ENCODE assay signal across 10 mouse cellular contexts in the genomic region with DNA sequence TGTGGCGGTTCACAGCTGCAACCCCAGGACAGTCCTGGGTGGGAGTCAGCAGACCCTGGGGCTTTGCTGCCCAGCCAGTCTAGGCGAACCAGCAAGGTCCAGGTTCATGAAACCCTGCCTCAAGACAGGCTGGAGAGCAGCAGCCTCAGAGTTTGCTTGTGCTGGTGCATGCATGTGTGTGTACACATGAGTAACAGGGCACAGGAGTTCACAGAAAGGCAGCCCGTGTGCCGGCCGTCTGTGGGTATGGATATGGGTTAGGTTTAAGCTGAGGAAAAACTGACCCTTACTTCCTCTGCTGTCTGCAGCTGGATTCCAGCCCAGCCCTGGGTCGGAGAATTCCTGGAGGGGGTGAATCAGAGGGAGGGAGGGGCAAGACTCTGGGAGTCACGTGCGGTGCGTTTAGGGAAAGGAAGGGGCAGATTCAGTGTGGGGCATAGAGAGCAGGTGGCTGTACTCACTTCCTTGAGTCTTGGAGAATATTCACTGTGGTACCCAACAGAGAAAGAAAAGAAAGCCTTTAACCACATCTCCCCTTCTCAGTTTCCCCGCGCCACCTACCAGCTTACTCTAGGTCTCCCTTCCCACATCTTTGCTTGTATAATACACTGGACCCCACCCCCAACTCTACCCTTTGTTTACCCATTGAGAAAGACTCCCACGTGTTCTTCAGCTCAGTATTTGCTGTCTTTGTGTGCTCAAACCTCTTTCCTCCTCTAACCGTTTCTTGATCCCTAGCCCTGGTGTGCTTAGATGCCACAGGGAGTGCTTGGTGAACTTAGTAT. TPM values are rescaled to one million over a fixed set of nuclear protein-coding genes. Genes with fewer than 3 reads are reported as not detected.
DNase-seq lines count a peak whose midpoint lies in the region; ATAC-seq and TF ChIP-seq lines count a peak whose summit lies in the region.
"Had no signal": no experiment of that assay in that cellular context is flagged by ENCODE, and none has a peak within 500 bp of the region (broad histone marks: within the 10 kb centered on the region; RNA-seq: fewer than 3 reads in every experiment).

No protein-coding gene starts in this region.

- peak; percentile 96 for DNase-seq in heart, adult 11 months
- no peak for DNase-seq in heart, postnatal 25 days (ENCODE audit: low spot score)
- peak; percentile 80 for DNase-seq in kidney, adult 11 months
- DNase-seq in spleen, postnatal 36 days (ENCODE audit: low spot score in 2 of 2), result no peak
- no peak for DNase-seq in cerebellum, adult 2 months

- H3K4me3 ChIP-seq in bone marrow, adult 2 months (replicated peaks; ENCODE audit: control insufficient read depth, low read depth, low read length), result no peak overlapping the region
- H3K4me3 ChIP-seq in lung, embryonic 15.5 days, result 0 out of 2 replicates have a peak overlapping the region, but pooled peaks have one; percentile 5
- H3K4me3 ChIP-seq in cerebellum, adult 2 months (replicated peaks; ENCODE audit: insufficient read depth, low read depth, low read length), result no peak overlapping the region
- H3K4me3 ChIP-seq: heart, adult 2 months had no signal

- 0 out of 2 replicates have a peak overlapping the region, but pooled peaks have one; percentile 20 for H3K27ac ChIP-seq in bone marrow, adult 2 months (ENCODE audit: control insufficient read depth, insufficient read depth, low read depth, low read length, poor library complexity)
- peak overlapping the region; percentile 96 for H3K27ac ChIP-seq in lung, embryonic 15.5 days
- no peak overlapping the region for H3K27ac ChIP-seq in cerebellum, adult 2 months (ENCODE audit: insufficient read depth, low read length)
- H3K27ac ChIP-seq: heart, adult 2 months had no signal

- ATAC-seq in lung, embryonic 15.5 days (ENCODE audit: borderline replicate concordance, extremely low read depth, low FRiP score, low TSS enrichment), result 0 out of 2 replicates have a peak, but pooled peaks have one; percentile 19
- no peak for ATAC-seq in cerebellum, adult (ENCODE audit: insufficient number of reproducible peaks, low FRiP score, low TSS enrichment)

- no peak for TF ChIP-seq POLR2A in bone marrow, adult 2 months (IDR thresholded peaks at IDR 0.05; ENCODE audit: borderline replicate concordance, control insufficient read depth, low read depth, low read length)
- TF ChIP-seq POLR2A in cerebellum, adult 2 months (IDR thresholded peaks at IDR 0.05; ENCODE audit: borderline replicate concordance, insufficient read depth, low read length), result no peak

- no peak for TF ChIP-seq CTCF in bone marrow, adult 2 months (IDR thresholded peaks at IDR 0.05; ENCODE audit: control insufficient read depth, insufficient read depth, low read length)
- no peak for TF ChIP-seq CTCF in cerebellum, adult 2 months (IDR thresholded peaks at IDR 0.05; ENCODE audit: borderline replicate concordance, insufficient read depth, low read depth, low read length)

- H3K4me1 ChIP-seq in bone marrow, adult 2 months (ENCODE audit: control insufficient read depth, insufficient read depth, low read length), result no peaks in the 10 kb centered on the region
- peaks cover 62% of the 10 kb centered on the region for H3K4me1 ChIP-seq in lung, embryonic 15.5 days
- no peaks in the 10 kb centered on the region for H3K4me1 ChIP-seq in cerebellum, adult 2 months (ENCODE audit: control insufficient read depth, insufficient read depth, low read length)

- peaks cover 20% of the 10 kb centered on the region for H3K27me3 ChIP-seq in lung, embryonic 15.5 days
- no peaks in the 10 kb centered on the region for H3K27me3 ChIP-seq in cerebellum, adult 2 months (ENCODE audit: control insufficient read depth, insufficient read depth, low read length)

- 50% methylated on average over 13 of the region's 13 CpGs for WGBS in bone marrow, adult 2 months
- WGBS in lung, embryonic 15.5 days, result 21% methylated on average over 13 of the region's 13 CpGs
- 46% methylated on average over 13 of the region's 13 CpGs for WGBS in cerebellum, adult 2 months

- no peaks in the 10 kb centered on the region for H3K9me3 ChIP-seq in lung, embryonic 15.5 days
- H3K9me3 ChIP-seq: G1E had no signal

- peaks cover 5% of the 10 kb centered on the region; the same call in 1 of the 2 replicates for H3K36me3 ChIP-seq in lung, embryonic 15.5 days

- peak overlapping the region; percentile 31 for H3K4me2 ChIP-seq in lung, embryonic 15.5 days

- H3K9ac ChIP-seq in lung, embryonic 15.5 days, result peak overlapping the region; percentile 14; the same call in 1 of the 2 replicates

- intact Hi-C loops in heart, postnatal 25 days (cut with DNase I), result loop anchor here (5.0 kb wide), 1 partner anchor 134 kb away; no protein-coding TSS in a partner anchor

RNA-seq across cellular contexts. Expression of a gene that starts 1.6 kb away (rescaled TPM):
- not detected for total RNA-seq in heart, postnatal 25 days (2021)
- polyA plus RNA-seq in bone marrow, adult 2 months (2011; ENCODE audit: insufficient read depth, insufficient read length, low replicate concordance, missing spikeins), result 1.8 TPM in 1 of 2 replicates, not detected in the other
- polyA plus RNA-seq in lung, embryonic 15.5 days (2015; fragmentation: Nextera tagmentation; extraction: Ambion mirVana), result 80.0 and 84.5 TPM in 2 replicates
- 0.06 and 0.08 TPM in 2 replicates for polyA plus RNA-seq in cerebellum, adult 2 months (2012; rRNA removed)
- total RNA-seq: heart, adult 2 months had no signal
- polyA plus RNA-seq: G1E had no signal

RNA-seq across cellular contexts. Expression of a gene that starts 15.0 kb away (rescaled TPM):
- total RNA-seq in heart, postnatal 25 days (2021), result 1 to 10 TPM; 7.5 to 8.1 TPM
- polyA plus RNA-seq in bone marrow, adult 2 months (2011; ENCODE audit: insufficient read depth, insufficient read length, low replicate concordance, missing spikeins), result 1.3 and 4.3 TPM in 2 replicates
- polyA plus RNA-seq in lung, embryonic 15.5 days (2015; fragmentation: Nextera tagmentation; extraction: Ambion mirVana), result 11.8 and 13.1 TPM in 2 replicates
- polyA plus RNA-seq in cerebellum, adult 2 months (2012; rRNA removed), result 15.9 and 18.9 TPM in 2 replicates

RNA-seq across cellular contexts. Expression of a gene that starts 19.2 kb away (rescaled TPM):
- 10 to 100 TPM; 12.3 to 13.5 TPM for total RNA-seq in heart, postnatal 25 days (2021)
- polyA plus RNA-seq in bone marrow, adult 2 months (2011; ENCODE audit: insufficient read depth, insufficient read length, low replicate concordance, missing spikeins), result 14.5 and 15.7 TPM in 2 replicates
- polyA plus RNA-seq in lung, embryonic 15.5 days (2015; fragmentation: Nextera tagmentation; extraction: Ambion mirVana), result 39.5 and 44.3 TPM in 2 replicates
- 49.1 and 50.0 TPM in 2 replicates for polyA plus RNA-seq in cerebellum, adult 2 months (2012; rRNA removed)

RNA-seq across cellular contexts. Expression of a gene that starts 27.7 kb away (rescaled TPM):
- total RNA-seq in heart, postnatal 25 days (2021), result 100 to 1,000 TPM in 1 of 2 experiments, 10 to 100 TPM in 1; 98.8 to 104 TPM
- 42.4 and 66.8 TPM in 2 replicates for polyA plus RNA-seq in bone marrow, adult 2 months (2011; ENCODE audit: insufficient read depth, insufficient read length, low replicate concordance, missing spikeins)
- polyA plus RNA-seq in lung, embryonic 15.5 days (2015; fragmentation: Nextera tagmentation; extraction: Ambion mirVana), result 134 and 142 TPM in 2 replicates
- 69.7 and 71.5 TPM in 2 replicates for polyA plus RNA-seq in cerebellum, adult 2 months (2012; rRNA removed)

RNA-seq across cellular contexts. Expression of a gene that starts 35.7 kb away (rescaled TPM):
- 100 to 1,000 TPM; 139 to 171 TPM for total RNA-seq in heart, postnatal 25 days (2021)
- 627 and 763 TPM in 2 replicates for polyA plus RNA-seq in bone marrow, adult 2 months (2011; ENCODE audit: insufficient read depth, insufficient read length, low replicate concordance, missing spikeins)
- polyA plus RNA-seq in lung, embryonic 15.5 days (2015; fragmentation: Nextera tagmentation; extraction: Ambion mirVana), result 428 and 443 TPM in 2 replicates
- 451 and 486 TPM in 2 replicates for polyA plus RNA-seq in cerebellum, adult 2 months (2012; rRNA removed)

Comparison
In these comparisons a context has a peak if more than half of its experiments do, and no peak if none do; other contexts are left out.
1. DNase-seq: peak in heart, adult 11 months (single experiment) and kidney, adult 11 months (single experiment); none in heart, postnatal 25 days (single experiment), spleen, postnatal 36 days (0 of 2) and cerebellum, adult 2 months (0 of 2).
2. RNA of a gene that starts 1.6 kb away (polyA plus RNA-seq): 80.0 to 84.5 TPM in lung, embryonic 15.5 days; 1.8 TPM in bone marrow, adult 2 months and 0.06 to 0.08 TPM in cerebellum, adult 2 months; every median in the first group is over 10 times any median in the second.